Mouse (Mus musculus): Measurements from ENCODE around the gene Car12.

DNA sequence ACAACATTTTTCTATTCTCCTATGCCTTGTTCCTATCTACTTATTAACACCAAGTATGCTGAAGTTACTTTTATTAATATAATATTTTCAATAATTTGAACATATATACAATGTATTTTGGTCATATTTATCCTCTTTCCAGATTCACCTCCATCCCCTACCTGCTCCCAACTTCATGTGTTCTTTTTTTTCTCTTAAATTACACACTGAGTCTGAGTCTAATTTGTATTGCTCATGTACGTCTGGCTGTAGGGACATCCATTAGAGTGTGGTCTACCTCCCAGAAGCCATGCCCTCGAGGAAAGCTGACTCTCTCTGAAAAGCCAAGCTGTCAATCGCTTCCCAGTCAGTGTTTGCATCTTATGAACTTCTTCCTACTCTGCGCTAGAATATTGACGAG lies 83.3 kb downstream of the Car12 start, which contains the start of gene Gm10647:
- TF ChIP-seq POLR2AphosphoS2 (IDR thresholded peaks at IDR 0.05; ENCODE audit: insufficient read length, low read depth) (no peak), TCF12 (IDR thresholded peaks at IDR 0.05; ENCODE audit: insufficient read depth, poor library complexity, severe bottlenecking) (no peak), MYOG (IDR thresholded peaks at IDR 0.05; ENCODE audit: control insufficient read depth in 1 of 3, insufficient read depth in 1 of 3, insufficient read length in 2 of 3, low read depth in 2 of 3) (no peak), POLR2A (IDR thresholded peaks at IDR 0.05; ENCODE audit: insufficient read length, low read depth) (no peak), MYOD1 (IDR thresholded peaks at IDR 0.05; ENCODE audit: control insufficient read depth in 1 of 3, insufficient read length in 2 of 3, low read depth in 2 of 3) (no peak), TCF3 (IDR thresholded peaks at IDR 0.05; ENCODE audit: insufficient read length, low read depth) (no peak), E2F4 (IDR thresholded peaks at IDR 0.05; ENCODE audit: insufficient read depth) (no peak)
